Mouse (Mus musculus) lung, postnatal 0 days (tissue): ENCODE measurements around the gene Bloc1s1. TPM values are rescaled to one million over a fixed set of nuclear protein-coding genes. Genes with fewer than 3 reads are reported as not detected.

Source experiments
- ATAC-seq: fragments of 200-750 bp; cut with Nextera tagmentation; 2 replicates; pipeline ENCODE4 v1.8.0; 2017; ENCODE audit warnings: moderate library complexity
- DNase-seq: peaks from one replicate; pipeline ENCODE4 v3.0.0-alpha.2; 2016; ENCODE audit warnings: low spot score
- H3K27ac ChIP-seq: fragments of 300-500 bp; sonication (generic); 2 replicates; pipeline ENCODE4 v1.5.1; 2014; ENCODE audit warnings: antibody characterized with exemption, mild to moderate bottlenecking, low read length, mixed read lengths
- H3K27me3 ChIP-seq: fragments of 300-500 bp; sonication (generic); replicated peaks from 2 replicates; pipeline ENCODE4 v1.6.1; 2014; ENCODE audit warnings: low read length, mixed read lengths; ENCODE audit not compliant: insufficient read depth
- H3K36me3 ChIP-seq: fragments of 300-500 bp; sonication (generic); 2 replicates; pipeline ENCODE4 v1.6.1; 2014; ENCODE audit warnings: low read length, mixed read lengths; ENCODE audit not compliant: insufficient read depth
- H3K4me1 ChIP-seq: fragments of 300-500 bp; sonication (generic); 2 replicates; pipeline ENCODE4 v1.6.1; 2014; ENCODE audit warnings: antibody characterized with exemption, low read depth, low read length, mixed read lengths; ENCODE audit not compliant: insufficient read depth
- H3K4me2 ChIP-seq: fragments of 300-500 bp; sonication (generic); replicated peaks from 2 replicates; pipeline ENCODE4 v1.6.1; 2014; ENCODE audit warnings: low read depth, mild to moderate bottlenecking, low read length, moderate library complexity, mixed read lengths
- H3K4me3 ChIP-seq: fragments of 300-500 bp; sonication (generic); 2 replicates; pipeline ENCODE4 v1.5.1; 2014; ENCODE audit warnings: low read depth, low read length
- H3K9ac ChIP-seq: fragments of 300-500 bp; sonication (generic); replicated peaks from 2 replicates; pipeline ENCODE4 v1.6.1; 2014; ENCODE audit warnings: low read depth, mild to moderate bottlenecking
- H3K9me3 ChIP-seq: fragments of 300-500 bp; sonication (generic); 2 replicates; pipeline ENCODE4 v1.6.1; 2016; ENCODE audit warnings: low read length, mixed read lengths
- CTCF ChIP-seq: IDR thresholded peaks from 2 replicates; pipeline ENCODE4 v1.5.1; 2016; ENCODE audit warnings: antibody characterized with exemption, mild to moderate bottlenecking
- EP300 ChIP-seq: IDR thresholded peaks from 2 replicates; pipeline ENCODE4 v1.6.1; 2016; ENCODE audit warnings: antibody characterized with exemption, mild to moderate bottlenecking, control low read depth
- WGBS: fragments of 180-500 bp; shearing (Covaris S2); extraction: QIAGEN DNeasy Blood & Tissue Kit; methylation state at CpG from one replicate; pipeline ENCODE4 v1.1.7; 2014; 5-methylcytosine and 5-hydroxymethylcytosine counted together
- polyA plus RNA-seq: library from polyadenylated mRNA; unstranded; fragments of >200 nt; fragmentation: Nextera tagmentation; extraction: Ambion mirVana; gene quantifications from 2 replicates; pipeline ENCODE4 v1.2.1, GENCODE M21; 2015

The Bloc1s1 gene
- polyA plus RNA-seq, 1 experiment from 2014 or later = 243 TPM

GRCm38 (mm10) chr10:128923013-128923691 lies 683 bp downstream of the Bloc1s1 start:
- WGBS = 1% methylated on average over 40 of the region's 42 CpGs
- ATAC-seq (peak; percentile 97), DNase-seq (peak; percentile 96)
- no peaks in the 10 kb centered on the region for H3K9me3 ChIP-seq
- peaks cover 3% of the 10 kb centered on the region; the same call in 1 of the 2 replicates for H3K36me3 ChIP-seq
- H3K4me3 ChIP-seq = peak overlapping the region; percentile 62
- peak overlapping the region; percentile 65 for H3K9ac ChIP-seq
- peak overlapping the region; percentile 92 for H3K27ac ChIP-seq
- H3K4me2 ChIP-seq = peak overlapping the region; percentile 67
- H3K4me1 ChIP-seq = peaks cover 18% of the 10 kb centered on the region; the same call in 1 of the 2 replicates
- peak; percentile 66; the same call in 1 of the 2 replicates for TF ChIP-seq EP300
- TF ChIP-seq CTCF = peak; percentile 65
- H3K27me3 ChIP-seq = no peaks in the 10 kb centered on the region

- H3K4me3 ChIP-seq = peak within 1 kb of the TSS; percentile 62
Observed at GRCm38 (mm10) chr10:128922822-128923012, 1.1 kb downstream of the Bloc1s1 start, which contains the start of gene Rdh5. Rdh5 (minus strand) TSS chr10:128922888.

GRCm38 (mm10) chr10:128921883-128922821 lies 1.7 kb downstream of the Bloc1s1 start:
- TF ChIP-seq EP300 (no peak), CTCF (no peak)
- Histone ChIP-seq H3K36me3 (peaks cover 10% of the 10 kb centered on the region), H3K4me2 (peak overlapping the region; percentile 67), H3K9ac (no peak overlapping the region), H3K9me3 (no peaks in the 10 kb centered on the region), H3K27ac (peak overlapping the region; percentile 92), H3K4me1 (peaks cover 18% of the 10 kb centered on the region; the same call in 1 of the 2 replicates), H3K27me3 (no peaks in the 10 kb centered on the region), H3K4me3 (peak overlapping the region; percentile 62)
- 63% methylated on average over 16 of the region's 16 CpGs for WGBS
- no peak for ATAC-seq
- DNase-seq = peak; percentile 33

More at GRCm38 (mm10) chr10:128922822-128923012, 1.1 kb downstream of the Bloc1s1 start, which contains the start of gene Rdh5:
- Histone ChIP-seq H3K27ac (peak within 1 kb of the TSS; percentile 92), H3K9me3 (no peaks in the 10 kb centered on the region), H3K36me3 (peaks cover 6% of the 10 kb centered on the region), H3K4me2 (peak within 1 kb of the TSS; percentile 67), H3K4me1 (peaks cover 18% of the 10 kb centered on the region; the same call in 1 of the 2 replicates), H3K27me3 (no peaks in the 10 kb centered on the region), H3K9ac (peak within 1 kb of the TSS; percentile 65)
- TF ChIP-seq CTCF = no peak
- no peak for TF ChIP-seq EP300
- WGBS = 11% methylated on average over 1 of the region's 1 CpGs
- DNase-seq (no peak), ATAC-seq (no peak)

GRCm38 (mm10) chr10:128921251-128921650 lies 2.6 kb downstream of the Bloc1s1 start:
- ATAC-seq (no peak), DNase-seq (no peak)
- Histone ChIP-seq H3K27ac (peak overlapping the region; percentile 38; the same call in 1 of the 2 replicates), H3K36me3 (peaks cover 14% of the 10 kb centered on the region), H3K9me3 (no peaks in the 10 kb centered on the region), H3K4me3 (no peak overlapping the region), H3K4me2 (no peak overlapping the region), H3K27me3 (no peaks in the 10 kb centered on the region), H3K9ac (no peak overlapping the region), H3K4me1 (peaks cover 18% of the 10 kb centered on the region; the same call in 1 of the 2 replicates)
- 27% methylated on average over 1 of the region's 1 CpGs for WGBS
- TF ChIP-seq EP300 = no peak
- TF ChIP-seq CTCF = no peak

GRCm38 (mm10) chr10:128920736-128921161 lies 3.1 kb downstream of the Bloc1s1 start:
- peaks cover 18% of the 10 kb centered on the region; the same call in 1 of the 2 replicates for H3K4me1 ChIP-seq
- H3K4me3 ChIP-seq = no peak overlapping the region
- peak; percentile 35 for DNase-seq
- TF ChIP-seq EP300 = no peak
- TF ChIP-seq CTCF = no peak
- no peak overlapping the region; the same call in 1 of the 2 replicates for H3K27ac ChIP-seq
- H3K36me3 ChIP-seq = peaks cover 15% of the 10 kb centered on the region
- WGBS = 53% methylated on average over 3 of the region's 3 CpGs
- no peaks in the 10 kb centered on the region for H3K9me3 ChIP-seq
- no peak overlapping the region for H3K4me2 ChIP-seq
- no peak for ATAC-seq
- no peak overlapping the region for H3K9ac ChIP-seq
- H3K27me3 ChIP-seq = no peaks in the 10 kb centered on the region

- TF ChIP-seq EP300 (no peak), CTCF (no peak)
- no peak overlapping the region for H3K9ac ChIP-seq
- H3K4me3 ChIP-seq = no peak overlapping the region
- H3K27ac ChIP-seq = no peak overlapping the region
- no peaks in the 10 kb centered on the region for H3K9me3 ChIP-seq
- no peak for DNase-seq
- H3K4me2 ChIP-seq = no peak overlapping the region
- H3K27me3 ChIP-seq = no peaks in the 10 kb centered on the region
- ATAC-seq = no peak
- peaks cover 15% of the 10 kb centered on the region for H3K36me3 ChIP-seq
- H3K4me1 ChIP-seq = peaks cover 18% of the 10 kb centered on the region; the same call in 1 of the 2 replicates
- 73% methylated on average over 7 of the region's 7 CpGs for WGBS
Observed at GRCm38 (mm10) chr10:128919966-128920365, 3.9 kb downstream of the Bloc1s1 start.
